Mouse (Mus musculus) cerebellum, adult 2 months (tissue): ENCODE measurements around the gene Rap2a.

ENCODE experiments used
- CTCF ChIP-seq: fragments of 200-500 bp; IDR thresholded peaks from 2 replicates; pipeline ENCODE4 v1.5.1; 2011; ENCODE audit warnings: low read depth, mild to moderate bottlenecking, control low read depth, low read length, moderate library complexity, borderline replicate concordance; ENCODE audit not compliant: insufficient read depth
- POLR2A ChIP-seq: fragments of 200-500 bp; IDR thresholded peaks from 2 replicates; pipeline ENCODE4 v1.6.1; 2011; ENCODE audit warnings: low read length, control low read depth, borderline replicate concordance; ENCODE audit not compliant: insufficient read depth

DNA sequence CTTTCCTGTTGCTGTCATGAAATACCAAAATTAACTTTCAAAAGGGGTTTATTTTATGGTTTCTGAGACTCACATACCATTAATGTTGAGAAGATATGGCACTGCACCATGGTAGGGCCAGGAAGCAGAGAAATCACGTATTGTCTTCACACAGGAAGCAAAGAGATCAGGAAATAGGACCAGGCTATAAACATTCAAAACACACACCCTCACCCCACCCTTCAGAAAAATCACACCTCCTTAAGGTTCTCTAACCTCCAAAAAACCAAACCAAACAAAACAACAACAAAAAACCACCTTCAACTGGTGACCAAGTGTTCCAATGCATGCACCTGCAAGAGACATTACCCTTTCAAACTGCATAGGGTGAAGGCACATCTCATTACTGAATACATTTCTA, 41.7 kb downstream of the Rap2a start:
- TF ChIP-seq POLR2A (no peak), CTCF (no peak)
